Mouse (Mus musculus): ENCODE results near the gene Dlg5. TPM values are rescaled to one million over a fixed set of nuclear protein-coding genes. Genes with fewer than 3 reads are reported as not detected.

Gene Dlg5
- polyA plus RNA-seq, 1 experiment = 5.2 TPM

DNA sequence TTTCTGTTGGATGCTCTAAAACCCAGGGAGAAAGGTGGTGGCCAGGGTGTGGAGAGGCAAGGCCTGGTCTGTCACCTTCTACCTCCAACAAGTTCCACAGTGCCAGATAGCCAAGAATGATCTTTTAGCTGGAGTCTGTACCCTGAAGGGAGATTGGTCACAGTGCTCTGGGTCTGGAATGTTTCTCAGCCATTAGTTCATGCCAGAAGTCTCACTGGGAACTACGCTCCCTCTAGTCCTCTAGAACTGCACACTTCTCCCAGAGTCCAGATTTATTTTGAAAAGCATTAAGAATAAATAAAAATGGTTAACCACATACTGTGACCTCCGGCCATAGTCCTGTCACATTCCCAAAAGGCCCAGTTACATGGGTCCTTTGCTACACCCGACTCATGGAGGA lies 158.3 kb downstream of the Dlg5 start:
- Histone ChIP-seq H3K4me1 (ENCODE audit: control insufficient read depth, insufficient read depth, low read length) (no peaks in the 10 kb centered on the region; the same call in 1 of the 2 replicates), H3K27ac (ENCODE audit: control insufficient read depth, insufficient read depth, low read depth, low read length, poor library complexity) (no peak overlapping the region), H3K4me3 (replicated peaks; ENCODE audit: control insufficient read depth, low read depth, low read length) (no peak overlapping the region)
- TF ChIP-seq POLR2A (IDR thresholded peaks at IDR 0.05; ENCODE audit: borderline replicate concordance, control insufficient read depth, low read depth, low read length) = no peak
- TF ChIP-seq CTCF (IDR thresholded peaks at IDR 0.05; ENCODE audit: control insufficient read depth, insufficient read depth, low read length) = no peak
- 70% methylated on average over 3 of the region's 3 CpGs for WGBS

GRCm38 (mm10) chr14:24086481-24086880 lies 159.2 kb downstream of the Dlg5 start:
- Histone ChIP-seq H3K4me3 (replicated peaks; ENCODE audit: control insufficient read depth, low read depth, low read length) (no peak overlapping the region), H3K4me1 (ENCODE audit: control insufficient read depth, insufficient read depth, low read length) (no peaks in the 10 kb centered on the region; the same call in 1 of the 2 replicates), H3K27ac (ENCODE audit: control insufficient read depth, insufficient read depth, low read depth, low read length, poor library complexity) (no peak overlapping the region)
- TF ChIP-seq POLR2A (IDR thresholded peaks at IDR 0.05; ENCODE audit: borderline replicate concordance, control insufficient read depth, low read depth, low read length) = no peak
- no peak for TF ChIP-seq CTCF (IDR thresholded peaks at IDR 0.05; ENCODE audit: control insufficient read depth, insufficient read depth, low read length)
- 53% methylated on average over 5 of the region's 5 CpGs for WGBS

Other genes with a start within 250 kb of the Dlg5 start
- gene Kcnma1, start 231.4 kb downstream of the Dlg5 start, polyA plus RNA-seq (2011; ENCODE audit: insufficient read depth, insufficient read length, low replicate concordance, missing spikeins) = 1.6 TPM in 1 of 2 replicates, not detected in the other
- not detected in 2 replicates for gene E330034G19Rik, start 47.3 kb upstream of the Dlg5 start, polyA plus RNA-seq (2011; ENCODE audit: insufficient read depth, insufficient read length, low replicate concordance, missing spikeins)
- gene Polr3a, start 241.1 kb upstream of the Dlg5 start, polyA plus RNA-seq (2011; ENCODE audit: insufficient read depth, insufficient read length, low replicate concordance, missing spikeins) = 3.8 and 6.9 TPM in 2 replicates
- gene Rps24, start 241.2 kb upstream of the Dlg5 start, polyA plus RNA-seq (2011; ENCODE audit: insufficient read depth, insufficient read length, low replicate concordance, missing spikeins) = 2,952 and 4,163 TPM in 2 replicates